Mouse (Mus musculus) fibroblast of lung, adult 2 months (primary cell): Measurements from ENCODE around the gene Wnt3a.
"Not testable (repeated sequence)": the region's sequence is repeated elsewhere in the genome, so short reads cannot be mapped to it uniquely, and the experiment has no call there.

Experiments
- DNase-seq: peaks from one replicate; pipeline ENCODE4 v3.0.0-alpha.2; 2011; ENCODE audit warnings: low read depth

Gene Wnt3a

DNA sequence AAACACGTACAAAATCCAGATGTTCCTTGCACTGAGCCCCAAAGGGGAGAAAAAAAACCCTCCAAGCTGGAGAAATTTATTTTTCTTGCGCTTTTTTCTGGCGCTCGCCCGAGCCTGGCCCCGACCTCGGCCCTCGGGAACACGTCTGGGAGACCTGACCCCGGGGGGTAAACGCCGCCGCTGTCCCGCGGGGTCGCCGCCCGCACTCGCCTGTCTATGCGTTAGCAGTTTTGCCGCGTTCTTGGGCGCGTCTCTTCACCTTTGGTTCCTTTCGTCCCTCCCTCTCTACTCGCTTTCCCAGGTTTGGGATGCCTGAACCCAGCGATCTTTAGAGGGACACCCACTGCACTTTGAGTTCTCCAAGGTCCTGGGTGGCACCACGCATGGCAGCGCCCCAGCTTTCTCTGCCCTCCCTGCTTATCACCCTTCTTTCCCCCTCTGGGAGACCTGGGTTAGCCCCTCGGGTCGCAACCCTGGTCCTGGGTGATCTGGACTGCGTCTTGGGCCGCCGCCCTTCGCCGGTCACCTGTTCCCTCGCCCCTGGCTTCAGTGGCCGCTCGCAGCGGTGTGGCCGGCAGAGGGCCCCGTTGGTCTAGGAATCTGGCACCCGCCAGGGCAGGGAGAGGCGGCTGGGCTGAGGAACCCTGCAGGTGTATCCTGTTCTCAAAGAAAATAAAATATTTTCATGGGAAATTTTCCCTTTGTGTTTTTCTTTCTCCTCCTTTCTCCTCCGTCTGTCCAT is 17.0 kb upstream of the Wnt3a start:
- DNase-seq: no peak

DNA sequence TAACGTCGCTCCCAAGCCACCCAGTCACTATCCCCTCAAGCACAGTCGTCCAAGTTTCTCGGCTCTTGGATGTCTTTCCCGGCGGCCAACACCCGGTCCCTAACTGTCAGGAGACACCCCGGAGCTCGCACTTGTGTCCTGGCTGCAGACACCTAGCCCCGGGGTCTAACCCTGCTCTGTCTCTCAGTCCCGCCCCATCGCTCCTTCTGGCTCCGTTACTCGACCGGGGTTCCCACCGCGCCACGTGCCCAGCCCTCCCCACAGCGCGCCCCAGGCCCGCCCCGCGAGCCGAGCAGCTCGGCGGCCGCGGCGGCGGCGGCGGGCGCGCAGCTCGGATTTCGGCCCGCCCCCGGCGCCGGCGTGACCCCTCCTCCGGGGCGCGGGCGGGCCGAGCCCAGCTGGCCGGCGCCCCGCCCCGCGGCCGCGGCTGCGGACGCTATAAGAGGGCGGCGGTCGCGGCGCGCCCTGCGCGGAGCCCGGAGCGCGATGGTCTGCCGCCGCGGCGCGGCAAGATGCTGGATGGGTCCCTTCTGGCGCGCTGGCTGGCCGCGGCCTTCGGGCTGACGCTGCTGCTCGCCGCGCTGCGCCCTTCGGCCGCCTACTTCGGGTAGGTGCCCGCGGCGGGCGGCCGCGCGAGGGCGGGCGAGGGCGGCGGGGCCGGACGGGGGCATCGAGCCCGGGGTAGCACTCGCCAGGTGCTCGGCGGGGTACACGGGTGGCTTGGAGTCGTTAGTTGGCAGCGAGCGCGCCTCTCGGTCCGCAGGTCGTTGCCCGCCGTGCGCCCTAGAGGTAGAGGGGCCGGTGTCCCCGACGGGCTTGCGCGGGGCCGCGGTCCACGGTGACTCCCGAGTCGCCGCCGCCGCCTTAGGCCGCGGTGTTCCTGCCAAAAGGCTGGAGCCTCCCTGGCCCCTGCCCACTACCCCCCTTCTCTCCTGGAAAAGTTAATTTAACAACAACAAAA is 16.2 kb upstream of the Wnt3a start, which contains the start of gene Wnt9a:
Gene Wnt9a (plus strand): TSS at position 468 of the 961 bp plus-strand sequence.
- no peak for DNase-seq

DNA sequence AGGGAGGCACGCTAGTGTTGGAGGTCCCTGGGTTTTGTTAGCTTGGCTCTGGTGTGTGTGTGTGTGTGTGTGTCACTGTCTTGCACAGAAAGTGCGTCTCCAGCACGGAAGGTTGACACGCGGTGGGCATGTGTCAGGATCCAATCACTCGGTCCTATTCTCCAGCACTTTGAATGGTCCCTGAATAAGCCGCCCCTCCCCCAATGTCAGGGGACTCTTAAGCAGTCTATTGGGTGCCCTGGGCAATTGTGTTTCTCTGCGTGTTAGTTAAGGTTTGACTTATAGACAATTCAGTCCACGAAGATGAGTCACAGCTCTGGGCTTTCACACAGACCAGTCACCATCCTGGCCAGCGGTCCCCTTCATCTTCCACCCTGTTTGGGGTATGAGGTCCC is 15.3 kb upstream of the Wnt3a start:
- no peak for DNase-seq

DNA sequence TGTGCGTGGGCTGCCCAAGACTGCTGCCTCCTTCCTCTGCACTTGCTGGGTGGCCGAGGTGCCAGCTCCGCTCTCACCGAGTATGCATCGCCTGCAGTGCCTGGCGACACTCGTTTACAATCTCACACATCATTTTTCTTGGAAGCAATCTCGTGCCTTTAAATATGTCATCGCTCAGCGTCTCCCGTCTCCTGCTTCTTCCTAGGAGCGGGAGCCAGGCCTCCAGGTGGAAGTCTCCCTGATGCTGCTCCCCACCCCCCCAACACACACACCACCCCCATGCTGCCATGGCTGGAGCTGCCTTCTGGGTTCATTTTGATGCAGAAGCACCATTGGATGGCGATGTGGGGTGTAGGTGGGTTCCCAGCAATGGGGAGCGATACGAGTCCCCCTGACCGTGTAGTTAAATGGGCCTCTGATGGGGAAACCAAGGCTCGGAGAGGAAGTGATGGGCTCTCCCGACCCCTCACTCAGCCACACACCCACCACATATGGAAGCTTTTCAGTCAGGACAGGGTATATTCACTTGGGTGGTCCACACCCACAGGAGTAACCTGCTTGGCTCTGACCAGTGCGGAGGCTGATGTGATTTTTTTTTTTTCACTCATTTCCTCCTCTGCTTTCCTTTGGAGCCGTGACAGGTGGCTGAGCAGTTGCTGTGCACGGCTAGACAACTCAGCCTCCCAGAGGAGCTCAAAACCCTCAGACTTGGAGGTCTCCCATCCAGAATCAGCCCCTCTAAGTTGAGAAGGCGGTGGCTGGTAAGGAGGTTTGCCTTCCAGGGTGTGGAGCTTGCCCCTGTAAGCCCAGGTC is 14.7 kb upstream of the Wnt3a start:
- no peak for DNase-seq

DNA sequence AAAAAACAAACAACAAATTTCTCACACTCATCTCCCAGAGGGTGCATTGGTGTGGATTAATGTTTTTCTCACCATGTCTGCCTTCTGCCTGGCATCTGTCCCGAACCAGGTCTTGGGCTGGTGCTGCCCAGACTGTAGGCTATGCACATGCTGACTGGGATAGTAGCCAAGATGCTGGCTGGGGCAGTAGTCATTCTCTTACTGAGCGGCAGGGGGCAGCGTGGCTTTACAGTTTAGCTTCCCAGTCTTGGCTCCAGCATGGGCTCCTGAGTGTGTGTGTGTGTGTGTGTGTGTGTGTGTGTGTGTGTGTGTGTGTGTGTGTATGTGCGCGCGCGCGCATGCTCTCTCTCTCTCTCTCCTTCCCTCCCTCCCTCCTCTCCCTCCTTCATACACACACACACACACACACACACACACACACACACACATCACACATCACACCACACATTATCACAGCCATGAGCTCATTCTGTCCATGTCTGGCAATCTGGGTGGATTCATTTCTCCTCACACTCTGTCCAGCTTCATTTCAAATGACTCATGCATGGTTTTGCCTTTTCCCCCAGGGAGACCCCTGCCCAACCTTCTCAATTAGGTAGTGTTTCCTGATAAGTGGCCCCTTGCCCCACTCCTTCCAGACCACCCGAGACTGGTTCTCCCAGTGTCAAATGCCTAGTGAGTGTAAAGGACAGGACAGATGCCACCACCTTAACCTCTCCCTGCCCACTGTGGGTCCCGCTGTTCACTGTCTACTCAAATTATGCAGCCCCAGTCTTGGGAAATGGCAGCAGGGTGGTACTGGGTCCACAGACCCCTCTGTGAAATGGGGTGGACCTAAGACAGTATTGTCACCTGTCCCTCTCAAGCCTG is 12.4 kb upstream of the Wnt3a start:
- peak; percentile 82 for DNase-seq

DNA sequence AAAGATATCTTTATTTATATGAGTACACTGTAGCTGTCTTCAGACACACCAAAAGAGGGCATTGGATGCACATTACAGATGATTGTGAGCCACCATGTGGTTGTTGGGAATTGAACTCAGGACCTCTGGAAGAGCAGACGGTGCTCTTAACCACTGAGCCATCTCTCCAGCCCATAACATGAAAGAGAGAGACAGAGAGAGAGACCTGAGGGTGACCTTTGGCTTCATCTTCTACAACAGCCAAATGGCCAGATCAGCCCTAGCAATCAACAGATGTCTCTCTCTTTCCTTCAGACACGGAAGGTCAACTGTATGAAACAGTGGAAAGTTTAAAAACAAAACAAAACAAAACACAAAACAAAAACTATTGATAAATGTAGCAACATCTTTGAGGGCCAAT is 10.5 kb upstream of the Wnt3a start:
- not testable (repeated sequence) for DNase-seq

DNA sequence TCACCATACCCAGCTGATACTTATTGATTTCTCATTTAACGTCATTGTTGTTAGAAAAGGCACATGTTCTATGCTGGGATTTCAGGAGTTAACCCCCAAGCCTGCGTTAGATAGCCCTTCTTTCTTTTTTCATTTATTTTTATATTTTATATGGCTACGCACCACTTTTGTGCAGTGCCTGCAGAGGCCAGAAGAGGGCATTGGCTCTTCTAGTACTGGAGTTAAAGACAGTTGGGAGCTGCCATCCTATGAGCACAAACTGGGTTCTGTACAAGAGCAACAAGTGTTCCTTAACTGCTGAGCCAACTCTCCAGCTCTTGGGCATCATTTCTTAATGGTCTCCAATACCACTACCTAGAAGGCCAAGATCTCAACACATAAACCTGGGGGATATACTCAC is 9.6 kb upstream of the Wnt3a start:
- no peak for DNase-seq

DNA sequence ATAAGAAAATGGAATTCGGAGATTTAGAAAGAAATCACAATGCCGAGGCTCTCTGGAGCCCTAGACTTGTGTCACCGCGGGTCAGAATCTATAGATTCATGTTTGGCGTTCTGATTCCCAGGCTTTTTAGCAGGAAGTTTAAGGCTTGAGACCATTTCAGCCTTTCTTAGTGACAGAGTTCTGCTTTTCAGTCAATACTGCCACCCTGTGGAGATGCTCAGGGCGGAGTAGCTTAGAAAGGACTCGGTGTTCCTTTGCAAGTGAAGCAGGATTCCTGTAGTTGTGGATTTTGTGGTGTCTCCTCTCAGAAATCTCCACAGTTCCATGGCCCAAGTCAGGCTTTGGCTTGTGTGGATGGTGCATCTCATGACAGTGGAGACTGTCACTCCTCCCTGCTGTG is 7.4 kb upstream of the Wnt3a start:
- no peak for DNase-seq

DNA sequence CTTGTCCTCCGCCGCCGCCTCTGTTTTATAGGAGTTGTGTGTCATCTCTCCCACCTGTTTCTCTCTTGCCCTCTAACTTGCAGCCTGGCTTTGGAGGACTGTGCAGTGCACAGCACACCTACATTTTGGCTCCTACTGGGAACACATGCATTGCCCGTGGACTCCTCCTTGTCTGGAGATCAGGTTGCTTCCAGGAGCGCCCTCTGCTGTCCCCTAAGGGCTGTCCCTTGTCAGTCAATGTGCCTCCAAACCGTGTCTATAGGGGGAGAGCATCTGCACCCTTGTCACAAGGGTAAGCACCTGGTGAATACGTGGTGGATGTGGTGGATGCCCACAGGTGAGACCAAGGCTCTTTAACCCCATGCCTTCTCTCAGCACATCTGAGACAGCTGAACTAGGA is 3.1 kb upstream of the Wnt3a start:
- no peak for DNase-seq

DNA sequence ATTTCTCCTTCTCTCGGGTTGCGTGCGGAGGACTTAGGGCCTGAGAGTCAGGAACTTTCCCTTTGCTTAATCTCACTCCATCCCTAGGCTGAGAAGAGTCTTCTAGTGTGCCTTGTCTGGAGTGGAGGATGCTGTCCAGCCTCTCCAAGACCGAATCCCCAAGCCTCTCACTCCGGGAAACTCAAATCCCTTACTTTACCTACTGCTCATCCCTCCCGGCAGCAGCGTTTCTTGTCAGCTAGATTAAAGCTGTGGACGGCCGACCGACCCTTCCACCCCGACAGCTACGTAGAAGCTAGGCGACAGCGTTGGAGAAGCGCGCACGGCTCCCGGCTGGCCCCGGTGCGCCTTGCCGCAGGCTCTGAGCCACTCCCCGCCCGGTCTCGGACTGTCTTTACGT is 846 bp downstream of the Wnt3a start:
- DNase-seq: no peak

DNA sequence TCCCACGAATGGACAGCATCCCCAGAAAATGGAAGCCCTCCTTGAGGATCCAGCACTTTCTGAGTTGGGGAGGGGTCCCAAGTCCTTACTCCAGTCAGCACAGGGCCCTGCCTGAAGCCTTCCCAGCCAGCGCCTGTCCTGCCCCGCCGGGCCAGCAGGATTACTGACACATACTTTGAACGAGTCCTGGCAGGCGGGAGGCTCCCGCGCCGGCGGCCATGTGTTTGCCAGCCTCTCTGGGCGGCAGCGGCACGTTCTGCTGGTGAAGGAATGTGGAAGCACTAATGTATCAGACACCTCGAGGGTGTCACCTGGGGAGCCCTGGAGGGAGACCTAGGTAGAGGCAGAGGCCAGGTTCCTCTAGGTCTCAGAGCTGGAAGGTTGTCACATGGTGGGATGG is 6.4 kb downstream of the Wnt3a start:
- DNase-seq: no peak

DNA sequence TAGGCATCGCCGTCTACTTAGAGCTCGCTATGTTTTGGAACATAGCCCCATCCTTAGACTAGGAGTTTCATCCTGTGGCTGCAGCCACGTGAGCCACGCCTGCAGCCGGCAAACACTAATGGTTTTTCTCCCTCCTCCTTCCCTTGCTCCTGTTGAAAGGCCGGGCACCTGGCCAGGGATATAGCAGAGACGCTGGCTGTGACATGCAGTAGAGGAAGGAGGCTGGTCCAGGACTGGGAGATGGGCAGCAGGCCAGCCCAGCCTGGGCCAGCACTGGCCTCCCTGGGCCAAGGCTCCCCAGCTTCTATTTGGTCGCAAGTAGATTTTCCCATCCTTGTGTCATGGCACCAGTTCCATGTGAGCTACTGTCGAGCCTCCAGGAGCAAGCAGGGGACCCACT is 7.6 kb downstream of the Wnt3a start:
- no peak for DNase-seq

DNA sequence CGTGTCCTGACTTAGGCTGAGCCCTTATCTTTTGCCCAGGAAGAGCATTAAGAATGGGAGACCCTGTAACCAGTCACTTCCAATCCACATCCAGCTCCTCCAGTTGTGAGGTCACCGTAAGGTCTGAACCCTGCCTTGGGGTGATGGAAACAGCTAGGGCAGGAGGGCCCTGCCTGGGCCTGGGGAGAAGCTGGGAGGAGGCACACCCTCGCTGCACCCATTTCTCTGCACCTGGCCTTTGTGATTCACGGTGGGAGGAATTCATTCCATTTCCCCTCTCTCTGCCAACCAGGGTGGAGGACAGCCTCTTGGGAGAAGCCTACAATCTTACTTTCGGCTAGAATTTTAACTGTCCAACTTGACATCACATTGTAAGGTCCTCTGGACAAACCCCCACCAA is 8.4 kb downstream of the Wnt3a start:
- no peak for DNase-seq

DNA sequence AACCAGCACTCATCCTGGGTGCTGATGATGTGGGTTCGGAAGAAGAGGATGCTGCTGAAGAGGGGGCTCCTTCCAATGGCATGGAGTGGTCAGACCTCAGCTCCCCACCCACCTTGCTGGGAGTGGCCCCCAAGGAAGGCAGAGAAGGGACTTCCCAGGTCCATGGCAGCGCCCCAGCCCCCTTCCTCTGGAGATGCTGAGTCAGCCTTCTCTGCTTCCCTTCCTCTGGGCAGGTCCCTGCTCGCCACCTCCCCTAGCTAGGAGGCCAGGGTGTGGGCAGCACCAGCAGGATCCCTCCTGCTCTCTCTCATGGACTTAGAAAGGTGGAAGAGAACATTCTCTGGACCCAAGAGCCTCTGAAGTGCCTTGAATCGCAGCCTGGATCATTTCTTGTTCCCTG is 12.5 kb downstream of the Wnt3a start:
- DNase-seq: no peak

DNA sequence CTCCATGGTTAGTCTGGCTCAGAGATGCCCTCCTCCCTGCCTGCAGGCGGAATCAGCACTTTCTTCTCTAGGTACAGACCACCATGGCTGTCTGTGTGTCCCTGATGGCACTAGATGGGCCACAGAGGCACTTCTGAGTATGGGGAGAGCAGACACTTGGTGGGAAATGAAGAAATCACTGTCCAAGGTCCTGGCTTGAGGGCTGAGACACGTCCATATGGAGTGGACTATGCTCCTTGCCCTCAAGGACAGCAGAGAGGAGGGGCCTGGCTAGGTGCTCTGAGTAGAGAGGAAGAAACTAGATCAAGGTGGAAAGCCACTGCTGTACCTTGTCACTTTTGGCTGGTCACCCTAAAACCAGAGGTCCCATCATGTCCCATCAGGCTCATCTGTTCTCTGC is 13.7 kb downstream of the Wnt3a start:
- no peak for DNase-seq

DNA sequence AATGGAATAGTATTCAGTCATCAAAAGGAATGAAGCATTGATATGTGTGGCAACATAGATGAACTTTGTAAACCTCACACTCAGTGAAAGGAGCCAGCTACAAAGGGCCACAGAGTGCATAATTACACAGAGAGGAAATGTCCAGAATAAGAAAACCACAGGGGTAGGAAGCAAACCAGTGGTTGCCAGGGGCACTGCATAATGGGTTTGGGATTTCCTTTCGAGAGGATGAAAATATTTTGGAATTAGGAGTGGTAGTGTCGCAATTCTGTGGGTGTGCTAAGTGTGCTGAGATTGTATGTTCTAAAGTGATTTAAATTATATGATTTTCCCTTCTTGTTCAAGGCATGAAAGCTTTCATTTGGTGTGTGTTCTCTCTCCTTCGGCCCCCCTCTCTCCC is 16.4 kb downstream of the Wnt3a start:
- no peak for DNase-seq

DNA sequence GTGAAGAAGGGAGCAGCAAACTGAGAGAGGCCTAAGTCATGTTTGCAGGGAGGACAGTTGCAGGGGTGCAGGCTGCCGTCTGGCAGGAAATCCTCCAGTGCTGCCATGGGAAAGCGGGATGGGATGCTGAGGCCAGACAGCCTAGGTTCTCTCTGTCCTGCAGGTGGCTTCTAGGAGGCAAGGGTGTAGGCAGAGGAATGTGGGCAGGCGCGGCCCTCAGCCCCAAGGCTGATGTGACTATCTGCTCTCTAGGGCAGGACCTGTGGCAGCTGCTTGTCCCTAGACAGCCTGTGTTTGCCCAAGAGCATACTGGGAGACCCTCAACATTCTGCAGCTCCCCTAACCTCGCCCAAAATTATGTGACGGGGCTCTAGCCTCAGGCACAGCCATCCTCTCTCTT is 23.8 kb downstream of the Wnt3a start:
- no peak for DNase-seq

DNA sequence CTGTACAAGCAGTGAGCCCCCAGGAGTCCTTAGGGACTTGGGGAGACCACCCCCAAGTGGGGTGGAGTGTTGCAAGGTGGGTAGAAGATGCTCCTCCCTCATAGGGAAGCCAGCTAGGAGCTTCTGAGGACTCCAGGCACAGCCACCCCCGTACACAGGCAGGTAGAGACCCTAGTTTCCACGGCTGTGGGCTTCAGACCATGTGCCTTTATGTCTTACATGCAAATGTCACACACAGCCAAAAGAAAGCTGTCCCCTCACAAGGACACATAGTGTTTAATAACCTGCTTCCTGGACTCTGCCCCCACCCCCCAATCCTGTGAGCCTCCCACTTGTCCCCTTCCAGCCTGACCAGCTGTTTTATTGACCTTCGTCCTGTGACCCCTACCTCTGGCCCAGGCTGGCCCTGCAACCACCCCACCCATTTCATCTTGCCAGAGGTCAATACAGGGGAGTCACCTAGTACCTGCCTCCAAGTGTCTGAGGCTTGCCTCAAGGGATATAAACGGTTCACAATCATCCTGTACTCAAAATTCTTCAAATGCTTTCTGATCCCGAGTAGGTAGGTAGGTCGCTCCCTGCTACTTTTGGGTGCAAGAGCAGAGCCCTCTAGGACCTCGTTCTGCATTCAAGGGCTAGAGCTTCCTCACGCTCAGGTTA is 25.3 kb downstream of the Wnt3a start:
- DNase-seq: no peak

DNA sequence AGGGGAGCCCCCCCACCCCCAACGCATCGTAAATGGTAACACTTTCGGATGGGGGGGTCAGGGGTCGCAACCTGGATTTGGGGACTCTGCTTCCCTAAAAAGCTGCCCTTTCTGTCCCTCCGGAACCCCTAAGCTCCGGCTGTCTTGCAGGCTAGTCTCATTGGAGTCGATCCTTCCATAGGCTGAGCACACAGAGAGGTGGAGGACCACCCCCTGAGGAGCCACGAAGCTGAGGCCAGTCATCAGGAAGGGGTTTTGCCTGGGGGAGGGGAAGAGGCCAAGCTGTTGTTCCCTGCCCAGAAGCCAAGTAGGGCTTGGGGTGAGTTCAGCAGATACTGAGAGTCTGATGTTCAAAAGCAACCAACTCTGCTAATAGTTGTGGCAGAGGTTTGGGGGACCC is 26.0 kb downstream of the Wnt3a start:
- no peak for DNase-seq

DNA sequence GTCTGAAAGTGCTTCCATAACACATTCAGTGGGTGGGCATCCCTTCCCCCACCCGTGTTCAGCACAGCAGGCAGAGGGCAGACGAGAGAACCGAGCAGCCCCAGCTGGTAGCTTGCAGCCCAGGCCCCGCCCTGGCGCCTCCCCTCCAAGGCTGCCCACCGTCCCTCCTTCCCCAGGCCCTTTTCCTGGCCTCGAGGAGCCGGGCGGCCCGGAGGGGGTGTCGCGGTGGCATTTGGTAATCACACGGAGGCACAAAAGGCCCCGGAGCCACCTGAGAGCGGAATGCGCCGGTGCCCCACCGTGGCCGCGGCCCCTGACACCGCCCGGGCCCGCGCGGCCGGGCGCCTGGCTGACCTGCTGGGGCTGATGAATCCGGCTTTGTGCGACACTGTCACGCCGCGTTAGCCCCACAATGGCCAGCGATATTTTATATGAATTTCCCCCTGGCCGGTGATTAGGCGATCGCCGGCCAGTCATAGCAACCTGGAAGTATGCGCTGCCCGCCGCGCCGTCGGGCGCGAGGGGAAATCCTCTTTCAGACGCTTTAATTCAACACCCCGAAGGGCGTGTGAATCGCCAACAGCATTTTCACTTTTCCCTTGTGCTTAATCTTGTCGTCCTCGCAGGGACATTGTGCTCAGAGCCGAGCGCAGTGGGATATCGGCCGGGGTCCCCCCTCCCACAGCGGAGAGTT is 26.5 kb downstream of the Wnt3a start:
- no peak for DNase-seq
